Mouse (Mus musculus) forebrain, embryonic 12.5 days (tissue): Measurements from ENCODE around the gene Hoxa10. TPM values are rescaled to one million over a fixed set of nuclear protein-coding genes. Genes with fewer than 3 reads are reported as not detected.
A peak's percentile ranks its signal among the peaks of the same experiment; 100 is the strongest.

ENCODE experiments used
- ATAC-seq: fragments of 200-750 bp; cut with Nextera tagmentation; 2 replicates; pipeline ENCODE4 v1.8.0; 2017; ENCODE audit warnings: moderate TSS enrichment; ENCODE audit not compliant: low FRiP score
- H3K27ac ChIP-seq: fragments of 300-500 bp; sonication (generic); 2 replicates; pipeline ENCODE4 v1.5.1; 2016; ENCODE audit warnings: mild to moderate bottlenecking
- H3K27me3 ChIP-seq: fragments of 300-500 bp; sonication (generic); 2 replicates; pipeline ENCODE4 v1.6.1; 2016; ENCODE audit warnings: mild to moderate bottlenecking
- H3K36me3 ChIP-seq: fragments of 300-500 bp; sonication (generic); replicated peaks from 2 replicates; pipeline ENCODE4 v1.6.1; 2016; ENCODE audit warnings: mild to moderate bottlenecking
- H3K4me1 ChIP-seq: fragments of 300-500 bp; sonication (generic); 2 replicates; pipeline ENCODE4 v1.6.1; 2016
- H3K4me2 ChIP-seq: fragments of 300-500 bp; sonication (generic); 2 replicates; pipeline ENCODE4 v1.6.1; 2016; ENCODE audit warnings: mild to moderate bottlenecking, moderate library complexity
- H3K4me3 ChIP-seq: fragments of 300-500 bp; sonication (generic); replicated peaks from 2 replicates; pipeline ENCODE4 v1.5.1; 2016; ENCODE audit warnings: mild to moderate bottlenecking
- H3K9ac ChIP-seq: fragments of 300-500 bp; sonication (generic); 2 replicates; pipeline ENCODE4 v1.6.1; 2016; ENCODE audit warnings: mild to moderate bottlenecking
- H3K9me3 ChIP-seq: fragments of 300-500 bp; sonication (generic); 2 replicates; pipeline ENCODE4 v1.6.1; 2016
- WGBS: fragments of 180-500 bp; shearing (Covaris S2); methylation state at CpG from one replicate; pipeline ENCODE4 v1.1.7; 2016; 5-methylcytosine and 5-hydroxymethylcytosine counted together
- polyA plus RNA-seq: library from polyadenylated mRNA; unstranded; fragments of >200 nt; fragmentation: Nextera tagmentation; extraction: Ambion mirVana; gene quantifications from 2 replicates; pipeline ENCODE4 v1.2.1, GENCODE M21; 2016

Gene Hoxa10
- polyA plus RNA-seq, 1 experiment from 2014 or later: not detected

GRCm38 (mm10) chr6:52206882-52207683 lies 33.6 kb downstream of the Hoxa10 start:
- peaks cover 98% of the 10 kb centered on the region for H3K27me3 ChIP-seq
- H3K36me3 ChIP-seq: no peaks in the 10 kb centered on the region
- no peak overlapping the region for H3K27ac ChIP-seq
- no peak overlapping the region for H3K4me3 ChIP-seq
- peaks cover 20% of the 10 kb centered on the region; the same call in 1 of the 2 replicates for H3K4me1 ChIP-seq
- 1% methylated on average over 4 of the region's 4 CpGs for WGBS
- no peak overlapping the region for H3K4me2 ChIP-seq
- no peak overlapping the region for H3K9ac ChIP-seq
- H3K9me3 ChIP-seq: no peaks in the 10 kb centered on the region
- no peak for ATAC-seq

- no peak overlapping the region for H3K27ac ChIP-seq
- H3K9ac ChIP-seq: no peak overlapping the region
- WGBS: under 1% methylated on average over 55 of the region's 55 CpGs
- H3K27me3 ChIP-seq: peaks cover 98% of the 10 kb centered on the region
- no peak overlapping the region for H3K4me2 ChIP-seq
- ATAC-seq: no peak
- no peaks in the 10 kb centered on the region for H3K9me3 ChIP-seq
- no peaks in the 10 kb centered on the region for H3K36me3 ChIP-seq
- H3K4me3 ChIP-seq: no peak overlapping the region
- H3K4me1 ChIP-seq: peaks cover 16% of the 10 kb centered on the region; the same call in 1 of the 2 replicates
Measured at GRCm38 (mm10) chr6:52205638-52206621, 34.7 kb downstream of the Hoxa10 start.

- Histone ChIP-seq H3K9me3 (no peaks in the 10 kb centered on the region), H3K4me1 (peaks cover 16% of the 10 kb centered on the region; the same call in 1 of the 2 replicates), H3K27me3 (peaks cover 99% of the 10 kb centered on the region), H3K4me2 (no peak overlapping the region), H3K36me3 (no peaks in the 10 kb centered on the region), H3K27ac (no peak overlapping the region), H3K4me3 (no peak overlapping the region), H3K9ac (no peak overlapping the region)
- no peak for ATAC-seq
- WGBS: 4% methylated on average over 14 of the region's 14 CpGs
Measured at GRCm38 (mm10) chr6:52205221-52205620, 35.4 kb downstream of the Hoxa10 start.

- H3K4me3 ChIP-seq: peak within 1 kb of the TSS; percentile 25
- peaks cover 16% of the 10 kb centered on the region; the same call in 1 of the 2 replicates for H3K4me1 ChIP-seq
- no peak within 1 kb of the TSS for H3K27ac ChIP-seq
- H3K9me3 ChIP-seq: no peaks in the 10 kb centered on the region
- no peak for ATAC-seq
- H3K4me2 ChIP-seq: peak within 1 kb of the TSS; percentile 24
- H3K9ac ChIP-seq: no peak within 1 kb of the TSS
- peaks cover 99% of the 10 kb centered on the region for H3K27me3 ChIP-seq
- WGBS: under 1% methylated on average over 65 of the region's 65 CpGs
- H3K36me3 ChIP-seq: no peaks in the 10 kb centered on the region
Measured at GRCm38 (mm10) chr6:52204050-52204752, 36.5 kb downstream of the Hoxa10 start, which contains the start of gene Hoxa5. Hoxa5 (minus strand) TSS chr6:52204587.

GRCm38 (mm10) chr6:52203371-52204049 lies 37.1 kb downstream of the Hoxa10 start:
- no peak for ATAC-seq

GRCm38 (mm10) chr6:52203121-52203370 lies 37.6 kb downstream of the Hoxa10 start:
- H3K9ac ChIP-seq: no peak overlapping the region
- no peaks in the 10 kb centered on the region for H3K9me3 ChIP-seq
- peaks cover 99% of the 10 kb centered on the region for H3K27me3 ChIP-seq
- no peak for ATAC-seq
- H3K27ac ChIP-seq: no peak overlapping the region
- H3K36me3 ChIP-seq: no peaks in the 10 kb centered on the region
- no peak overlapping the region for H3K4me3 ChIP-seq
- H3K4me2 ChIP-seq: no peak overlapping the region
- WGBS: under 1% methylated on average over 10 of the region's 10 CpGs
- H3K4me1 ChIP-seq: peaks cover 9% of the 10 kb centered on the region; the same call in 1 of the 2 replicates

More at GRCm38 (mm10) chr6:52203371-52204049, 37.1 kb downstream of the Hoxa10 start:
- Histone ChIP-seq H3K4me3 (peak overlapping the region; percentile 25), H3K4me1 (peaks cover 12% of the 10 kb centered on the region; the same call in 1 of the 2 replicates), H3K4me2 (peak overlapping the region; percentile 24), H3K27ac (no peak overlapping the region), H3K36me3 (no peaks in the 10 kb centered on the region), H3K27me3 (peaks cover 99% of the 10 kb centered on the region), H3K9me3 (no peaks in the 10 kb centered on the region), H3K9ac (no peak overlapping the region)
- under 1% methylated on average over 40 of the region's 46 CpGs for WGBS

- Histone ChIP-seq H3K9me3 (no peaks in the 10 kb centered on the region), H3K4me2 (no peak overlapping the region), H3K9ac (no peak overlapping the region), H3K4me3 (no peak overlapping the region), H3K27me3 (peaks cover 99% of the 10 kb centered on the region), H3K36me3 (no peaks in the 10 kb centered on the region), H3K27ac (no peak overlapping the region), H3K4me1 (peaks cover 9% of the 10 kb centered on the region; the same call in 1 of the 2 replicates)
- ATAC-seq: no peak
- 1% methylated on average over 22 of the region's 22 CpGs for WGBS
Measured at GRCm38 (mm10) chr6:52202362-52203120, 38.1 kb downstream of the Hoxa10 start.

DNA sequence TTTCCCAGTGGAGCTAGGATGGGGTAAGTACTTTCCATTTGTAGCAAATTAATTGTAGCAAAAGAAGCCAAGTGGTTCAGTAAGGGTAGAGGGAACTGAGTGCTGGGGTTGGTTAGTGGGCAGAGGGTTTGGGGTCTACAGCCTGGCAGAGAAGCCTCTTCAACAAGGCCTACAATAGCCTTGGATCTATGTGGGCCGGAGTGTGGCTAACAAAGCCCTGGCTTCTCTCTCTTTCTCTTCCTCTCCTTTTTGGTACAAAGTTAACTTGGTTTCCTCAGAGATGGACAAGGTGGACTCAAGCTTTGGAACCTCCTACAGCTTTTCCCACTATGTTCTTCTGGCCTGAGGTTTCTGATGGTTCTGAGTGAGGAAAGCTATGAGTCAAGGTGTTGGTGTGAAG lies 39.4 kb downstream of the Hoxa10 start:
- Histone ChIP-seq H3K4me3 (no peak overlapping the region), H3K4me1 (peaks cover 9% of the 10 kb centered on the region; the same call in 1 of the 2 replicates), H3K27ac (no peak overlapping the region), H3K4me2 (no peak overlapping the region), H3K9me3 (no peaks in the 10 kb centered on the region), H3K27me3 (peaks cover 99% of the 10 kb centered on the region), H3K36me3 (no peaks in the 10 kb centered on the region), H3K9ac (no peak overlapping the region)
- ATAC-seq: no peak
- 12% methylated on average over 1 of the region's 1 CpGs for WGBS

DNA sequence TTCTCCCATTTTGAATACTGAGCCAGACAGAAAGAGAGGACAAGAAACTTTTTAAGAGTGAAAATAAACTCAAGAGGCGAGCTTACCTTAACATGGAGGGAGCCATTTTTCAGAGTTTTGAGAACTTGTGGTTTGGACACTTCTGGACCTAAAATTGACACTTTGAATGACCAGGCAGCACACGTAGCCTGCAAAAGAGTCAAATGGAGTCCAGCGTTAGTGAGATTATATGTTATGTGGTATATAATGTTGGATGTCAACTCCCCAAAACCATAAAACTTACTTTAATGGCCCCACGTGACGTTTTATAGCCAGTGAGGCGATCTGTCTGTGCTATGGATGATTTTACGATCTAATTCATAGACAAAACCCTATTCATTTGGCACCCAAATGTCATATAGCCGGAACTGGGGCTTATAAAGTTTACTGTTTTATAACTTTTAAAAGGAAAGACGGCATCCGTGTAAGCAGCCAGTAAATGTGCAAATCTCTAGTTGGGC lies 39.9 kb downstream of the Hoxa10 start:
- no peak overlapping the region for H3K4me2 ChIP-seq
- no peak overlapping the region for H3K4me3 ChIP-seq
- H3K9me3 ChIP-seq: no peaks in the 10 kb centered on the region
- 3% methylated on average over 10 of the region's 10 CpGs for WGBS
- no peak overlapping the region for H3K9ac ChIP-seq
- no peaks in the 10 kb centered on the region for H3K36me3 ChIP-seq
- H3K27ac ChIP-seq: no peak overlapping the region
- no peak for ATAC-seq
- H3K27me3 ChIP-seq: peaks cover 99% of the 10 kb centered on the region
- peaks cover 9% of the 10 kb centered on the region; the same call in 1 of the 2 replicates for H3K4me1 ChIP-seq

DNA sequence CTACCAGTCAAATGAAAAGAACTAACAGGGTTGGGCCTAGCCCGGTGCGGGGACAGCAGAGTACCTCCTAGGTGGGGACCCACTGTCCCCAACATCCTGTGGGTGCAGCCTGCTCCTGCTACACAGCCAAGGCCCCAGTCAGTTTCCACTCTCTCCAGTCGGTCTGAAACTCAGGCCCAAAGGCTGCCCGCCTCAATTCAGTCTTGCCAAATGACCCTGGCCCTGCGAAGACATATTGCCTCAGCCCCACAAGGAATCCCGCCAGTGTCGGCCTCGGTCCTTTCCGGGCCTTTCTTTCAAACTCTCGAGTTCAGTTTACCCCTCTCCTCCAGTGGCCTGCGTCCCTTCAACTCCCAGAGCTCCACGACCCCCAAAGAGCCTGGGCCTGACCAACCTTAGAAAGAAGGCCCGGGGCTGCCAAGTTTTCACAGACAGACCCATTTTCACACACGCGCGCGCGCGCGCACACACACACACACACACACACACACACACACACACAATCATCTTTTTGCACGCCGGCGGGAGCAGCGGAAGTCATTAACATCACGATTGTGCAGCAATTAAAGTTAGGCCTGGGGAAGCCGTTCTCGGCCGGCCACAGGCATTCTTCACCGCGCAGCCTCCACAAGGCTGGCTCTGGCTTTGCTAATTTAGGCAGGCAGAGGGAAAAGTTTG lies 40.4 kb downstream of the Hoxa10 start:
- H3K36me3 ChIP-seq: no peaks in the 10 kb centered on the region
- H3K9me3 ChIP-seq: no peaks in the 10 kb centered on the region
- H3K4me1 ChIP-seq: peaks cover 9% of the 10 kb centered on the region; the same call in 1 of the 2 replicates
- no peak overlapping the region for H3K4me2 ChIP-seq
- no peak overlapping the region for H3K4me3 ChIP-seq
- H3K27ac ChIP-seq: no peak overlapping the region
- 1% methylated on average over 30 of the region's 30 CpGs for WGBS
- no peak for ATAC-seq
- peaks cover 99% of the 10 kb centered on the region for H3K27me3 ChIP-seq
- no peak overlapping the region for H3K9ac ChIP-seq
